Mouse (Mus musculus) spleen, adult 2 months (tissue): ENCODE results near the gene Gm5105. TPM values are rescaled to one million over a fixed set of nuclear protein-coding genes. Genes with fewer than 3 reads are reported as not detected.

Source experiments
- DNase-seq, 2 experiments: peaks; one replicate each; pipeline versions ENCODE4 v3.0.0 to v3.0.0-alpha.2; 2012 to 2021; ENCODE audit warnings: low spot score in 2 of 2, low read depth in 1 of 2
- H3K27ac ChIP-seq: fragments of 200-500 bp; 2 replicates; pipeline ENCODE4 v1.5.1; 2012; ENCODE audit warnings: low read length, inconsistent platforms; ENCODE audit not compliant: insufficient read depth
- H3K27me3 ChIP-seq: fragments of 200-500 bp; 2 replicates; pipeline ENCODE4 v1.6.1; 2012; ENCODE audit warnings: mild to moderate bottlenecking, moderate library complexity, low read length, inconsistent platforms; ENCODE audit not compliant: control insufficient read depth, insufficient read depth
- H3K36me3 ChIP-seq: fragments of 200-500 bp; 2 replicates; pipeline ENCODE4 v1.6.1; 2012; ENCODE audit warnings: mild to moderate bottlenecking, low read length, inconsistent platforms; ENCODE audit not compliant: control insufficient read depth, insufficient read depth
- H3K4me1 ChIP-seq: fragments of 200-500 bp; 2 replicates; pipeline ENCODE4 v1.6.1; 2011; ENCODE audit warnings: inconsistent platforms; ENCODE audit not compliant: control insufficient read depth, insufficient read depth, insufficient read length
- H3K4me3 ChIP-seq: fragments of 200-500 bp; 2 replicates; pipeline ENCODE4 v1.5.1; 2011; ENCODE audit warnings: mild to moderate bottlenecking, inconsistent platforms; ENCODE audit not compliant: insufficient read depth, insufficient read length; ENCODE audit errors: extremely low read depth
- CTCF ChIP-seq: fragments of 200-500 bp; IDR thresholded peaks from 2 replicates; pipeline ENCODE4 v1.5.1; 2011; ENCODE audit warnings: mild to moderate bottlenecking, inconsistent platforms; ENCODE audit not compliant: insufficient read depth, insufficient read length, insufficient replicate concordance; ENCODE audit errors: extremely low read depth
- POLR2A ChIP-seq: fragments of 200-500 bp; IDR thresholded peaks from 2 replicates; pipeline ENCODE4 v1.6.1; 2011; ENCODE audit warnings: low read depth, low read length, inconsistent platforms
- WGBS: fragments of 180-500 bp; shearing (Covaris S2); methylation state at CpG from one replicate; pipeline ENCODE4 v1.1.7; 2018; 5-methylcytosine and 5-hydroxymethylcytosine counted together
- polyA plus RNA-seq: library from polyadenylated mRNA; depleted of rRNA; stranded (reverse); fragments of >200 nt; gene quantifications from 2 replicates; pipeline ENCODE4 v1.2.3, GENCODE M21; 2012

Gm5105 gene
- polyA plus RNA-seq, 1 experiment: not detected

- no peak for TF ChIP-seq CTCF
- no peak for TF ChIP-seq POLR2A
- Histone ChIP-seq H3K4me1 (no peaks in the 10 kb centered on the region), H3K4me3 (no peak overlapping the region), H3K27me3 (no peaks in the 10 kb centered on the region), H3K36me3 (no peaks in the 10 kb centered on the region), H3K27ac (no peak overlapping the region)
- 92% methylated on average over 6 of the region's 6 CpGs for WGBS
- DNase-seq: no peak
Measured at GRCm38 (mm10) chr3:138049555-138049954, 17.6 kb downstream of the Gm5105 start.

GRCm38 (mm10) chr3:138043316-138043715 lies 23.9 kb downstream of the Gm5105 start:
- no peak for TF ChIP-seq POLR2A
- TF ChIP-seq CTCF: no peak
- 86% methylated on average over 7 of the region's 7 CpGs for WGBS

GRCm38 (mm10) chr3:138041591-138042301 lies 25.4 kb downstream of the Gm5105 start:
- no peak overlapping the region for H3K27ac ChIP-seq
- WGBS: 71% methylated on average over 3 of the region's 3 CpGs
- H3K36me3 ChIP-seq: no peaks in the 10 kb centered on the region
- no peaks in the 10 kb centered on the region for H3K27me3 ChIP-seq
- H3K4me3 ChIP-seq: no peak overlapping the region
- TF ChIP-seq POLR2A (no peak), CTCF (no peak)
- peak in 1 of 2 experiments; percentile 56 for DNase-seq
- no peaks in the 10 kb centered on the region; the same call in 1 of the 2 replicates for H3K4me1 ChIP-seq

More at GRCm38 (mm10) chr3:138043316-138043715, 23.9 kb downstream of the Gm5105 start:
- no peak for DNase-seq
- no peak overlapping the region for H3K4me3 ChIP-seq
- no peak overlapping the region for H3K27ac ChIP-seq
- no peaks in the 10 kb centered on the region for H3K36me3 ChIP-seq
- no peaks in the 10 kb centered on the region for H3K27me3 ChIP-seq
- H3K4me1 ChIP-seq: no peaks in the 10 kb centered on the region; the same call in 1 of the 2 replicates

GRCm38 (mm10) chr3:138040938-138041337 lies 26.2 kb downstream of the Gm5105 start:
- Histone ChIP-seq H3K4me1 (no peaks in the 10 kb centered on the region; the same call in 1 of the 2 replicates), H3K4me3 (no peak overlapping the region), H3K36me3 (no peaks in the 10 kb centered on the region), H3K27ac (no peak overlapping the region), H3K27me3 (no peaks in the 10 kb centered on the region)
- no peak for DNase-seq
- whole genome bisulfite sequencing: 67% methylated on average over 2 of the region's 2 CpGs
- TF ChIP-seq POLR2A (no peak), CTCF (no peak)

GRCm38 (mm10) chr3:138033986-138034385 lies 33.2 kb downstream of the Gm5105 start:
- Histone ChIP-seq H3K27me3 (no peaks in the 10 kb centered on the region), H3K4me1 (no peaks in the 10 kb centered on the region), H3K4me3 (no peak overlapping the region), H3K27ac (no peak overlapping the region), H3K36me3 (no peaks in the 10 kb centered on the region)
- TF ChIP-seq CTCF: no peak
- no peak for TF ChIP-seq POLR2A
- 86% methylated on average over 6 of the region's 6 CpGs for WGBS
- no peak for DNase-seq

- WGBS: 67% methylated on average over 6 of the region's 6 CpGs
- no peak overlapping the region for H3K27ac ChIP-seq
- H3K27me3 ChIP-seq: no peaks in the 10 kb centered on the region
- H3K4me3 ChIP-seq: no peak overlapping the region
- DNase-seq: no peak
- H3K4me1 ChIP-seq: no peaks in the 10 kb centered on the region
- TF ChIP-seq CTCF: no peak
- TF ChIP-seq POLR2A: no peak
- H3K36me3 ChIP-seq: no peaks in the 10 kb centered on the region
Measured at GRCm38 (mm10) chr3:138030563-138030962, 36.6 kb downstream of the Gm5105 start.

- Histone ChIP-seq H3K4me3 (no peak overlapping the region), H3K36me3 (no peaks in the 10 kb centered on the region), H3K27me3 (no peaks in the 10 kb centered on the region), H3K27ac (no peak overlapping the region), H3K4me1 (no peaks in the 10 kb centered on the region)
- no peak for TF ChIP-seq CTCF
- TF ChIP-seq POLR2A: no peak
- DNase-seq: no peak
- WGBS: 74% methylated on average over 5 of the region's 5 CpGs
Measured at GRCm38 (mm10) chr3:138029351-138029750, 37.8 kb downstream of the Gm5105 start.
